Mouse (Mus musculus) embryonic fibroblast, embryonic 13.5 days (primary cell): ENCODE results near the gene Tppp3.

ENCODE experiments used
- CTCF ChIP-seq: IDR thresholded peaks from 2 replicates; pipeline ENCODE4 v1.5.1; 2011; ENCODE audit warnings: mild to moderate bottlenecking, control low read depth, low read length, moderate library complexity, borderline replicate concordance; ENCODE audit not compliant: insufficient read depth
- POLR2A ChIP-seq: IDR thresholded peaks from 2 replicates; pipeline ENCODE4 v1.6.1; 2011; ENCODE audit warnings: low read depth, mild to moderate bottlenecking, control low read depth, low read length, moderate library complexity

DNA sequence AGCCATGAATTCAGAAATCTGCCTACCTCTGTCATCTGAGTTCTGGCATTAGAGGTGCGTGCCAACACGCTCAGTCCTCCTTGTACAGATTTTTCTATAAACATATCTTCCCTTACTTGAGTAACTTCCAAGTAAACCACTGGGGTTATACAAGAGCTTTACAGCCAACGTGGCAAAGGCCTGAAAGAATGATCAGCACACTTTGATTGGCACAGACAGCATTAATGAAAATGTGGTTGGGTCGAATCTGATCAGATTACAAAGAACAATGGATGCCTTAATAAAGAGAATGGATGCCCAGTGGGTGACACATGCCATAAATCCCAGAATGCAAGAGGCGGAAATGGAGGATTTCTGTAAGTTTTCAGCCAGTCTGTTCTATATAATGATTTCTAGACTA is 35.1 kb downstream of the Tppp3 start:
- no peak for TF ChIP-seq CTCF
- no peak for TF ChIP-seq POLR2A
